Mouse (Mus musculus): ENCODE measurements around the gene Cbwd1. TPM values are rescaled to one million over a fixed set of nuclear protein-coding genes. Genes with fewer than 3 reads are reported as not detected.

Gene Cbwd1
- total RNA-seq, 2 experiments from 2014 or later: 13.8 to 14.8 TPM

GRCm38 (mm10) chr19:24978852-24979842 is 17.7 kb upstream of the Cbwd1 start:
- DNase-seq (ENCODE audit: low spot score in 2 of 2): no peak
- intact Hi-C loops (cut with DNase I): no loop called here

- DNase-seq (ENCODE audit: low spot score in 2 of 2): no peak
Measured at GRCm38 (mm10) chr19:24977991-24978390, 16.6 kb upstream of the Cbwd1 start.

GRCm38 (mm10) chr19:24972701-24973390 is 11.4 kb upstream of the Cbwd1 start:
- intact Hi-C loops (cut with DNase I): no loop called here
- DNase-seq (ENCODE audit: low spot score in 2 of 2): no peak

More at GRCm38 (mm10) chr19:24977991-24978390, 16.6 kb upstream of the Cbwd1 start:
- intact Hi-C loops (cut with DNase I): no loop called here

GRCm38 (mm10) chr19:24971307-24971706 is 9.9 kb upstream of the Cbwd1 start:
- no peak for DNase-seq (ENCODE audit: low spot score in 2 of 2)
- intact Hi-C loops (cut with DNase I): no loop called here

GRCm38 (mm10) chr19:24966941-24967340 is 5.5 kb upstream of the Cbwd1 start:
- intact Hi-C loops (cut with DNase I): loop anchor here (10.0 kb wide), 1 partner anchor 488 kb away; no protein-coding TSS in a partner anchor
- no peak for DNase-seq (ENCODE audit: low spot score in 2 of 2)

GRCm38 (mm10) chr19:24966203-24966602 is 4.8 kb upstream of the Cbwd1 start:
- intact Hi-C loops (cut with DNase I): loop anchor here (10.0 kb wide), 1 partner anchor 489 kb away; no protein-coding TSS in a partner anchor
- no peak for DNase-seq (ENCODE audit: low spot score in 2 of 2)

GRCm38 (mm10) chr19:24958531-24958930 is 2.9 kb downstream of the Cbwd1 start:
- DNase-seq (ENCODE audit: low spot score in 2 of 2): no peak
- intact Hi-C loops (cut with DNase I): loop anchor here (5.0 kb wide), 2 partner anchors 149 to 374 kb away; no protein-coding TSS in a partner anchor

- intact Hi-C loops (cut with DNase I): no loop called here
- no peak for DNase-seq (ENCODE audit: low spot score in 2 of 2)
Measured at GRCm38 (mm10) chr19:24945521-24946262, 15.7 kb downstream of the Cbwd1 start.

GRCm38 (mm10) chr19:24937084-24937483 is 24.3 kb downstream of the Cbwd1 start:
- intact Hi-C loops (cut with DNase I): no loop called here
- DNase-seq (ENCODE audit: low spot score in 2 of 2): no peak

- intact Hi-C loops (cut with DNase I): no loop called here
- DNase-seq (ENCODE audit: low spot score in 2 of 2): no peak
Measured at GRCm38 (mm10) chr19:24929041-24929440, 32.4 kb downstream of the Cbwd1 start.

- intact Hi-C loops (cut with DNase I): no loop called here
- DNase-seq (ENCODE audit: low spot score in 2 of 2): no peak
Measured at GRCm38 (mm10) chr19:24920866-24921265, 40.5 kb downstream of the Cbwd1 start.

- intact Hi-C loops (cut with DNase I): no loop called here
Measured at GRCm38 (mm10) chr19:24908385-24909155, 52.8 kb downstream of the Cbwd1 start.

GRCm38 (mm10) chr19:24907655-24908054 is 53.8 kb downstream of the Cbwd1 start:
- intact Hi-C loops (cut with DNase I): no loop called here
- no peak for DNase-seq (ENCODE audit: low spot score in 2 of 2)

More at GRCm38 (mm10) chr19:24908385-24909155, 52.8 kb downstream of the Cbwd1 start:
- DNase-seq (ENCODE audit: low spot score in 2 of 2): no peak

GRCm38 (mm10) chr19:24902821-24903220 is 58.6 kb downstream of the Cbwd1 start:
- DNase-seq (ENCODE audit: low spot score in 2 of 2): no peak
- intact Hi-C loops (cut with DNase I): loop anchor here (5.0 kb wide), 1 partner anchor 769 kb away; the partner anchor contains the start of gene Dmrt2

GRCm38 (mm10) chr19:24902256-24902655 is 59.2 kb downstream of the Cbwd1 start:
- no peak for DNase-seq (ENCODE audit: low spot score in 2 of 2)
- intact Hi-C loops (cut with DNase I): loop anchor here (5.0 kb wide), 1 partner anchor 770 kb away; the partner anchor contains the start of gene Dmrt2

GRCm38 (mm10) chr19:24901666-24902065 is 59.7 kb downstream of the Cbwd1 start:
- intact Hi-C loops (cut with DNase I): loop anchor here (5.0 kb wide), 1 partner anchor 771 kb away; the partner anchor contains the start of gene Dmrt2
- no peak for DNase-seq (ENCODE audit: low spot score in 2 of 2)

- no peak for DNase-seq (ENCODE audit: low spot score in 2 of 2)
- intact Hi-C loops (cut with DNase I): loop anchor here (5.0 kb wide), 1 partner anchor 772 kb away; the partner anchor contains the start of gene Dmrt2
Measured at GRCm38 (mm10) chr19:24900581-24901220, 60.7 kb downstream of the Cbwd1 start, which contains the start of gene Foxd4. Gene Foxd4, minus strand, starts transcription at chr19:24901197.

All from left cerebral cortex, postnatal 36 days (tissue).